Mouse (Mus musculus) cerebellum, postnatal 10 days (tissue): Measurements from ENCODE around the gene Cep170.

ENCODE experiments used
- DNase-seq, 2 experiments: peaks; one replicate each; pipeline ENCODE4 v3.0.0; 2021; ENCODE audit warnings: mixed read lengths in 2 of 2

Cep170 gene

GRCm38 (mm10) chr1:176730528-176730927 is 83.3 kb downstream of the Cep170 start:
- no peak for DNase-seq

GRCm38 (mm10) chr1:176727372-176727771 is 86.5 kb downstream of the Cep170 start:
- no peak for DNase-seq

GRCm38 (mm10) chr1:176724771-176725170 is 89.1 kb downstream of the Cep170 start:
- no peak for DNase-seq

- no peak for DNase-seq
Measured at GRCm38 (mm10) chr1:176723858-176724713, 89.8 kb downstream of the Cep170 start.

- peak; percentile 49 to 56 for DNase-seq
Measured at GRCm38 (mm10) chr1:176712436-176712835, 101.4 kb downstream of the Cep170 start.

GRCm38 (mm10) chr1:176700226-176700625 is 113.6 kb downstream of the Cep170 start:
- DNase-seq: no peak

- DNase-seq: peak; percentile 83 to 84
Measured at GRCm38 (mm10) chr1:176699793-176700192, 114.1 kb downstream of the Cep170 start.

GRCm38 (mm10) chr1:176698647-176699046 is 115.2 kb downstream of the Cep170 start:
- peak; percentile 18 to 55 for DNase-seq

- DNase-seq: peak in 1 of 2 experiments; percentile 32
Measured at GRCm38 (mm10) chr1:176697091-176697490, 116.8 kb downstream of the Cep170 start.

GRCm38 (mm10) chr1:176691101-176691500 is 122.8 kb downstream of the Cep170 start:
- peak; percentile 60 to 67 for DNase-seq

- DNase-seq: no peak
Measured at GRCm38 (mm10) chr1:176688251-176688880, 125.5 kb downstream of the Cep170 start.
